37 mouse cellular contexts compared by ENCODE assay signal in the genomic region with DNA sequence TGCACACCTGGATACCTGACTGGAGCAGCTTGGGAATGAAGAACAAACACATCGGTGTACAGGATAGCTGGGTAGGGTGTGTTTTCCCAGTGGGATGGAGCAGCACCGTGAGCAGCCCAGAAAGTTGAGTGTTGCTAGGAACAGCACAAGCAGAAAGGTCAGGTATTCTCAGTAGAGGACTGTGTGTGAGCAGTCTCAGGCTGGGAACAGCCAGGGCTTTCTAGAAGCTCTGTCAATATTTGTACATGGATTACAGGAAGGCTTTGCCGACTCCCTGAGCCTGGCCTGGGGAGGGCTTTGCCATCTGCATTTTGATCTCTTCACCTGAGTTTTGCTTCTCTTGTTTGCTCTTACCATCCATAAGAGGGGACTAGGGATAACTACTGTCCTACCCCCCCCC. TPM values are rescaled to one million over a fixed set of nuclear protein-coding genes. Genes with fewer than 3 reads are reported as not detected.
DNase-seq lines count a peak whose midpoint lies in the region; ATAC-seq and TF ChIP-seq lines count a peak whose summit lies in the region.
"Had no signal": no experiment of that assay in that cellular context is flagged by ENCODE, and none has a peak within 500 bp of the region (broad histone marks: within the 10 kb centered on the region; RNA-seq: fewer than 3 reads in every experiment).

No protein-coding gene starts in this region.

- no peak for TF ChIP-seq CTCF in lung, postnatal 0 days (IDR thresholded peaks at IDR 0.05)
- no peak for TF ChIP-seq CTCF in intestine, postnatal 0 days (IDR thresholded peaks at IDR 0.05; ENCODE audit: low read depth)

- WGBS in liver, embryonic 15.5 days (ENCODE audit: insufficient replicate concordance), result 78% methylated on average over 3 of the region's 3 CpGs
- WGBS in liver, embryonic 12.5 days (ENCODE audit: insufficient replicate concordance), result 67% methylated on average over 3 of the region's 3 CpGs
- WGBS in lung, postnatal 0 days, result 56% methylated on average over 3 of the region's 3 CpGs
- 40% methylated on average over 3 of the region's 3 CpGs for WGBS in intestine, postnatal 0 days

- peak; percentile 45 for DNase-seq in lung, postnatal 0 days (ENCODE audit: low spot score)
- no peak for DNase-seq in lung, postnatal 10 days
- peak; percentile 71 for DNase-seq in yolk sac, embryonic 10.5 days (ENCODE audit: low spot score)
- DNase-seq in embryo, embryonic 10 days (ENCODE audit: low spot score), result no peak
- no peak for DNase-seq in adrenal gland, postnatal 14 days
- DNase-seq: adrenal gland, adult 8-10 months; cerebellum, adult 11-12 months; cerebellum, adult 9-11 months; gastrocnemius, postnatal 25 days; heart, adult 11 months; heart, postnatal 36 days; kidney, adult 18-20 months; kidney, postnatal 36 days; layer of hippocampus, postnatal 36 days; liver, postnatal 0 days; thymus, adult 18-20 months; thymus, postnatal 25 days had no signal

- ATAC-seq in liver, embryonic 15.5 days (ENCODE audit: insufficient read depth), result 0 out of 2 replicates have a peak, but pooled peaks have one; percentile 37
- ATAC-seq in liver, embryonic 12.5 days, result no peak
- ATAC-seq in lung, postnatal 0 days, result peak; percentile 55
- ATAC-seq in intestine, postnatal 0 days, result 0 out of 2 replicates have a peak, but pooled peaks have one; percentile 41
- ATAC-seq: forebrain, embryonic 15.5 days; hindbrain, postnatal 0 days; liver, postnatal 0 days had no signal

- no peak overlapping the region for H3K4me2 ChIP-seq in liver, embryonic 15.5 days
- no peak overlapping the region for H3K4me2 ChIP-seq in liver, embryonic 12.5 days
- H3K4me2 ChIP-seq in lung, postnatal 0 days (replicated peaks; ENCODE audit: low read depth, low read length), result no peak overlapping the region
- H3K4me2 ChIP-seq in intestine, postnatal 0 days (replicated peaks; ENCODE audit: low read depth), result no peak overlapping the region
- H3K4me2 ChIP-seq: embryonic facial prominence, embryonic 13.5 days; forebrain, embryonic 15.5 days; heart, embryonic 15.5 days; hindbrain, embryonic 12.5 days; kidney, embryonic 15.5 days; limb, embryonic 15.5 days; midbrain, embryonic 12.5 days; neural tube, embryonic 13.5 days had no signal

- peaks cover 20% of the 10 kb centered on the region; the same call in 1 of the 2 replicates for H3K27me3 ChIP-seq in liver, embryonic 15.5 days
- H3K27me3 ChIP-seq in liver, embryonic 12.5 days (replicated peaks), result 0 out of 2 replicates have a peak, but pooled peaks cover 7% of the 10 kb centered on the region
- no peaks in the 10 kb centered on the region for H3K27me3 ChIP-seq in lung, postnatal 0 days (replicated peaks; ENCODE audit: insufficient read depth, low read length)
- H3K27me3 ChIP-seq in intestine, postnatal 0 days (replicated peaks; ENCODE audit: control insufficient read depth, insufficient read depth, low read length), result no peaks in the 10 kb centered on the region
- H3K27me3 ChIP-seq: embryonic facial prominence, embryonic 13.5 days; forebrain, embryonic 15.5 days; heart, embryonic 15.5 days; hindbrain, embryonic 12.5 days; kidney, embryonic 15.5 days; limb, embryonic 15.5 days; midbrain, embryonic 12.5 days; neural tube, embryonic 13.5 days had no signal

- no peaks in the 10 kb centered on the region for H3K9me3 ChIP-seq in liver, embryonic 15.5 days (replicated peaks)
- H3K9me3 ChIP-seq in liver, embryonic 12.5 days (replicated peaks), result no peaks in the 10 kb centered on the region
- H3K9me3 ChIP-seq in lung, postnatal 0 days (ENCODE audit: low read length), result no peaks in the 10 kb centered on the region
- H3K9me3 ChIP-seq in intestine, postnatal 0 days (ENCODE audit: control insufficient read depth), result no peaks in the 10 kb centered on the region
- H3K9me3 ChIP-seq: embryonic facial prominence, embryonic 13.5 days; forebrain, embryonic 10.5 days; forebrain, embryonic 15.5 days; heart, embryonic 10.5 days; heart, embryonic 15.5 days; hindbrain, embryonic 12.5 days; kidney, embryonic 15.5 days; limb, embryonic 10.5 days; limb, embryonic 15.5 days; midbrain, embryonic 12.5 days; neural tube, embryonic 13.5 days had no signal

- H3K9ac ChIP-seq in liver, embryonic 15.5 days, result no peak overlapping the region
- no peak overlapping the region for H3K9ac ChIP-seq in liver, embryonic 12.5 days
- H3K9ac ChIP-seq in lung, postnatal 0 days (replicated peaks; ENCODE audit: low read depth), result no peak overlapping the region
- H3K9ac ChIP-seq in intestine, postnatal 0 days (ENCODE audit: low read depth, low read length), result no peak overlapping the region
- H3K9ac ChIP-seq: embryonic facial prominence, embryonic 13.5 days; forebrain, embryonic 15.5 days; heart, embryonic 15.5 days; hindbrain, embryonic 12.5 days; kidney, embryonic 15.5 days; limb, embryonic 15.5 days; liver, postnatal 0 days; midbrain, embryonic 12.5 days; neural tube, embryonic 13.5 days had no signal

- no peak overlapping the region for H3K4me3 ChIP-seq in liver, embryonic 15.5 days (replicated peaks)
- no peak overlapping the region for H3K4me3 ChIP-seq in liver, embryonic 12.5 days
- no peak overlapping the region for H3K4me3 ChIP-seq in lung, postnatal 0 days (ENCODE audit: low read depth, low read length)
- no peak overlapping the region for H3K4me3 ChIP-seq in intestine, postnatal 0 days (ENCODE audit: low read depth, low read length)
- H3K4me3 ChIP-seq: embryonic facial prominence, embryonic 13.5 days; forebrain, embryonic 10.5 days; forebrain, embryonic 15.5 days; heart, embryonic 10.5 days; heart, embryonic 15.5 days; hindbrain, embryonic 12.5 days; kidney, embryonic 15.5 days; limb, embryonic 10.5 days; limb, embryonic 15.5 days; midbrain, embryonic 12.5 days; neural tube, embryonic 13.5 days had no signal

- H3K36me3 ChIP-seq in liver, embryonic 15.5 days (replicated peaks), result no peaks in the 10 kb centered on the region
- no peaks in the 10 kb centered on the region for H3K36me3 ChIP-seq in liver, embryonic 12.5 days
- no peaks in the 10 kb centered on the region for H3K36me3 ChIP-seq in lung, postnatal 0 days (ENCODE audit: insufficient read depth, low read length)
- H3K36me3 ChIP-seq in intestine, postnatal 0 days (ENCODE audit: control insufficient read depth, insufficient read depth), result no peaks in the 10 kb centered on the region
- H3K36me3 ChIP-seq: embryonic facial prominence, embryonic 13.5 days; forebrain, embryonic 10.5 days; forebrain, embryonic 15.5 days; heart, embryonic 10.5 days; heart, embryonic 15.5 days; hindbrain, embryonic 12.5 days; kidney, embryonic 15.5 days; limb, embryonic 10.5 days; limb, embryonic 15.5 days; midbrain, embryonic 12.5 days; neural tube, embryonic 13.5 days had no signal

- H3K4me1 ChIP-seq in liver, embryonic 15.5 days (replicated peaks), result no peaks in the 10 kb centered on the region; the same call in 1 of the 2 replicates
- H3K4me1 ChIP-seq in liver, embryonic 12.5 days, result peaks cover 14% of the 10 kb centered on the region
- H3K4me1 ChIP-seq in lung, postnatal 0 days (ENCODE audit: insufficient read depth, low read depth, low read length), result no peaks in the 10 kb centered on the region
- no peaks in the 10 kb centered on the region for H3K4me1 ChIP-seq in intestine, postnatal 0 days (replicated peaks; ENCODE audit: control insufficient read depth, insufficient read depth, low read length)
- H3K4me1 ChIP-seq: embryonic facial prominence, embryonic 13.5 days; forebrain, embryonic 10.5 days; forebrain, embryonic 15.5 days; heart, embryonic 10.5 days; heart, embryonic 15.5 days; hindbrain, embryonic 12.5 days; limb, embryonic 10.5 days; limb, embryonic 15.5 days; midbrain, embryonic 12.5 days; neural tube, embryonic 13.5 days had no signal

- no peak overlapping the region for H3K27ac ChIP-seq in liver, embryonic 15.5 days (replicated peaks)
- H3K27ac ChIP-seq in liver, embryonic 12.5 days, result no peak overlapping the region
- H3K27ac ChIP-seq in lung, postnatal 0 days (ENCODE audit: low read length), result no peak overlapping the region
- no peak overlapping the region for H3K27ac ChIP-seq in intestine, postnatal 0 days (ENCODE audit: low read depth, low read length)
- H3K27ac ChIP-seq: embryonic facial prominence, embryonic 13.5 days; forebrain, embryonic 10.5 days; forebrain, embryonic 15.5 days; heart, embryonic 10.5 days; heart, embryonic 15.5 days; hindbrain, embryonic 12.5 days; hindbrain, postnatal 0 days; kidney, embryonic 15.5 days; limb, embryonic 10.5 days; limb, embryonic 15.5 days; midbrain, embryonic 12.5 days; neural tube, embryonic 13.5 days had no signal

- no peak for TF ChIP-seq EP300 in lung, postnatal 0 days (IDR thresholded peaks at IDR 0.05)

RNA-seq across cellular contexts. Expression of a gene that starts 8.4 kb away (rescaled TPM):
- polyA plus RNA-seq in liver, embryonic 15.5 days (2015; fragmentation: Nextera tagmentation; extraction: Ambion mirVana), result 0.06 and 0.08 TPM in 2 replicates
- polyA plus RNA-seq in liver, embryonic 12.5 days (2016; fragmentation: Nextera tagmentation; extraction: Ambion mirVana), result 0.22 and 0.31 TPM in 2 replicates
- 0.19 TPM in 1 of 2 replicates, not detected in the other for polyA plus RNA-seq in lung, postnatal 0 days (2015; fragmentation: Nextera tagmentation; extraction: Ambion mirVana)
- polyA plus RNA-seq in intestine, postnatal 0 days (2015; fragmentation: Nextera tagmentation; extraction: Ambion mirVana), result not detected in 2 replicates
- not detected in 2 replicates for total RNA-seq in adrenal gland, postnatal 14 days (2021)
- total RNA-seq: adrenal gland, adult 8-10 months; CH12.LX; gastrocnemius, adult 18-20 months; gastrocnemius, postnatal 25 days; heart, postnatal 36 days; layer of hippocampus, postnatal 36 days had no signal
- polyA plus RNA-seq: C2C12; embryonic facial prominence, embryonic 13.5 days; frontal cortex, adult 2 months; hindbrain, embryonic 12.5 days; neural tube, embryonic 13.5 days had no signal

RNA-seq across cellular contexts. Expression of a gene that starts 31.6 kb away (rescaled TPM):
- polyA plus RNA-seq in liver, embryonic 15.5 days (2015; fragmentation: Nextera tagmentation; extraction: Ambion mirVana), result 43.4 and 48.6 TPM in 2 replicates
- polyA plus RNA-seq in liver, embryonic 12.5 days (2016; fragmentation: Nextera tagmentation; extraction: Ambion mirVana), result 36.5 and 40.8 TPM in 2 replicates
- polyA plus RNA-seq in lung, postnatal 0 days (2015; fragmentation: Nextera tagmentation; extraction: Ambion mirVana), result 73.0 and 75.4 TPM in 2 replicates
- 1,439 and 1,503 TPM in 2 replicates for polyA plus RNA-seq in intestine, postnatal 0 days (2015; fragmentation: Nextera tagmentation; extraction: Ambion mirVana)
- total RNA-seq in adrenal gland, postnatal 14 days (2021), result 59.5 and 62.1 TPM in 2 replicates

RNA-seq across cellular contexts. Expression of a gene that starts 31.6 kb away (rescaled TPM):
- 43.9 and 47.9 TPM in 2 replicates for polyA plus RNA-seq in liver, embryonic 15.5 days (2015; fragmentation: Nextera tagmentation; extraction: Ambion mirVana)
- 39.1 and 42.8 TPM in 2 replicates for polyA plus RNA-seq in liver, embryonic 12.5 days (2016; fragmentation: Nextera tagmentation; extraction: Ambion mirVana)
- 8.4 TPM in 2 replicates for polyA plus RNA-seq in lung, postnatal 0 days (2015; fragmentation: Nextera tagmentation; extraction: Ambion mirVana)
- 5.4 and 5.5 TPM in 2 replicates for polyA plus RNA-seq in intestine, postnatal 0 days (2015; fragmentation: Nextera tagmentation; extraction: Ambion mirVana)
- total RNA-seq in adrenal gland, postnatal 14 days (2021), result 1.8 and 2.1 TPM in 2 replicates

RNA-seq across cellular contexts. Expression of a gene that starts 31.7 kb away (rescaled TPM):
- polyA plus RNA-seq in liver, embryonic 15.5 days (2015; fragmentation: Nextera tagmentation; extraction: Ambion mirVana), result 176 TPM in 2 replicates
- 193 and 196 TPM in 2 replicates for polyA plus RNA-seq in liver, embryonic 12.5 days (2016; fragmentation: Nextera tagmentation; extraction: Ambion mirVana)
- 241 and 276 TPM in 2 replicates for polyA plus RNA-seq in lung, postnatal 0 days (2015; fragmentation: Nextera tagmentation; extraction: Ambion mirVana)
- polyA plus RNA-seq in intestine, postnatal 0 days (2015; fragmentation: Nextera tagmentation; extraction: Ambion mirVana), result 448 and 457 TPM in 2 replicates
- total RNA-seq in adrenal gland, postnatal 14 days (2021), result 177 and 179 TPM in 2 replicates

RNA-seq across cellular contexts. Expression of a gene that starts 32.4 kb away (rescaled TPM):
- polyA plus RNA-seq in liver, embryonic 15.5 days (2015; fragmentation: Nextera tagmentation; extraction: Ambion mirVana), result 0.12 and 0.16 TPM in 2 replicates
- 0.81 and 1.4 TPM in 2 replicates for polyA plus RNA-seq in liver, embryonic 12.5 days (2016; fragmentation: Nextera tagmentation; extraction: Ambion mirVana)
- polyA plus RNA-seq in lung, postnatal 0 days (2015; fragmentation: Nextera tagmentation; extraction: Ambion mirVana), result 0.11 and 0.26 TPM in 2 replicates
- polyA plus RNA-seq in intestine, postnatal 0 days (2015; fragmentation: Nextera tagmentation; extraction: Ambion mirVana), result 1.7 and 3.0 TPM in 2 replicates
- 6.0 and 6.1 TPM in 2 replicates for total RNA-seq in adrenal gland, postnatal 14 days (2021)
- total RNA-seq: megakaryocyte, adult 5-6 weeks had no signal

Comparison
In these comparisons a context has a peak if more than half of its experiments do, and no peak if none do; other contexts are left out.
1. DNase-seq: peak in lung, postnatal 0 days (single experiment) and yolk sac, embryonic 10.5 days (single experiment); none in lung, postnatal 10 days (single experiment), embryo, embryonic 10 days (single experiment) and adrenal gland, postnatal 14 days (single experiment).
2. RNA of a gene that starts 31.6 kb away (polyA plus RNA-seq): 1,439 to 1,503 TPM in intestine, postnatal 0 days; 73.0 to 75.4 TPM in lung, postnatal 0 days, 43.4 to 48.6 TPM in liver, embryonic 15.5 days and 36.5 to 40.8 TPM in liver, embryonic 12.5 days; every median in the first group is over 10 times any median in the second.